Mouse (Mus musculus) megakaryocyte progenitor cell, adult 5-6 weeks (primary cell): ENCODE results near the gene Gm17079. TPM values are rescaled to one million over a fixed set of nuclear protein-coding genes. Genes with fewer than 3 reads are reported as not detected.
"Not testable (repeated sequence)": the region's sequence is repeated elsewhere in the genome, so short reads cannot be mapped to it uniquely, and the experiment has no call there.

Source experiments
- ATAC-seq: replicated peaks from 2 replicates; pipeline ENCODE4 v1.8.0; 2016; ENCODE audit warnings: mild to moderate bottlenecking, moderate TSS enrichment, inconsistent platforms; ENCODE audit not compliant: poor library complexity
- total RNA-seq, 2 experiments: library from RNA; stranded (forward) in 1 of 2; stranded (reverse) in 1 of 2; fragments of 157-497, 149-512 nt in 1 of 2; fragments of 200-1000 nt in 1 of 2; gene quantifications; 2 replicates each; pipeline versions ENCODE4 v1.2.3 to v1.2.4; 2015 to 2017

Gm17079 gene
- not detected in 2 replicates for total RNA-seq (2015)
- total RNA-seq (2017), result not detected in 2 replicates

GRCm38 (mm10) chr14:51695368-51695767 lies at the start of gene Gm17079:
Gene Gm17079 (minus strand): TSS chr14:51695468.
- ATAC-seq, result not testable (repeated sequence)

GRCm38 (mm10) chr14:51740347-51741170 lies 45.3 kb upstream of the Gm17079 start:
- ATAC-seq, result no peak

- ATAC-seq, result no peak
These were observed 44.1 kb upstream of the Gm17079 start for GRCm38 (mm10) chr14:51739150-51739993.

- ATAC-seq, result peak; percentile 39; the same call in 1 of the 2 replicates
These were observed 43.3 kb upstream of the Gm17079 start for GRCm38 (mm10) chr14:51738411-51739149.

GRCm38 (mm10) chr14:51737967-51738366 lies 42.7 kb upstream of the Gm17079 start:
- no peak for ATAC-seq

- ATAC-seq, result no peak
These were observed 21.8 kb upstream of the Gm17079 start, which contains the start of gene Gm5800 for GRCm38 (mm10) chr14:51717083-51717482. Gene Gm5800 (minus strand): TSS chr14:51717183.

- ATAC-seq, result no peak
These were observed 18.0 kb downstream of the Gm17079 start for GRCm38 (mm10) chr14:51677269-51677668.

Other genes starting within 250 kb of the Gm17079 start
- gene Vmn2r89, start 243.6 kb downstream of the Gm17079 start, total RNA-seq (2015), result not detected in 2 replicates
- gene Vmn2r89, start 243.6 kb downstream of the Gm17079 start, total RNA-seq (2017), result not detected in 2 replicates
- not detected in 2 replicates for gene Gm5622, start 142.7 kb downstream of the Gm17079 start, total RNA-seq (2015)
- not detected in 2 replicates for gene Gm5622, start 142.7 kb downstream of the Gm17079 start, total RNA-seq (2017)
- gene Gm17175, start 121.4 kb downstream of the Gm17079 start, total RNA-seq (2015), result not detected in 2 replicates
- gene Gm17175, start 121.4 kb downstream of the Gm17079 start, total RNA-seq (2017), result not detected in 2 replicates
- gene Gm17174, start 103.3 kb downstream of the Gm17079 start, total RNA-seq (2015), result not detected in 2 replicates
- gene Gm17174, start 103.3 kb downstream of the Gm17079 start, total RNA-seq (2017), result not detected in 2 replicates
- not detected in 2 replicates for gene Gm17078, start 84.2 kb downstream of the Gm17079 start, total RNA-seq (2015)
- not detected in 2 replicates for gene Gm17078, start 84.2 kb downstream of the Gm17079 start, total RNA-seq (2017)
- not detected in 2 replicates for gene Gm4181, start 59.8 kb downstream of the Gm17079 start, total RNA-seq (2015)
- not detected in 2 replicates for gene Gm4181, start 59.8 kb downstream of the Gm17079 start, total RNA-seq (2017)
- gene Gm5800, start 21.7 kb upstream of the Gm17079 start, total RNA-seq (2015), result not detected in 2 replicates
- not detected in 2 replicates for gene Gm5800, start 21.7 kb upstream of the Gm17079 start, total RNA-seq (2017)
- not detected in 2 replicates for gene Ang4, start 78.1 kb upstream of the Gm17079 start, total RNA-seq (2015)
- gene Ang4, start 78.1 kb upstream of the Gm17079 start, total RNA-seq (2017), result not detected in 2 replicates
- gene AY358078, start 104.6 kb upstream of the Gm17079 start, total RNA-seq (2015), result not detected in 2 replicates
- gene AY358078, start 104.6 kb upstream of the Gm17079 start, total RNA-seq (2017), result not detected in 2 replicates
- gene Ear6, start 158.2 kb upstream of the Gm17079 start, total RNA-seq (2015), result 5.8 and 12.8 TPM in 2 replicates
- gene Ear6, start 158.2 kb upstream of the Gm17079 start, total RNA-seq (2017), result 7.5 and 19.0 TPM in 2 replicates
- 6.7 and 10.1 TPM in 2 replicates for gene Mettl17, start 189.4 kb upstream of the Gm17079 start, total RNA-seq (2015)
- gene Mettl17, start 189.4 kb upstream of the Gm17079 start, total RNA-seq (2017), result 14.7 and 15.5 TPM in 2 replicates
- gene Slc39a2, start 197.4 kb upstream of the Gm17079 start, total RNA-seq (2015), result 0.10 and 0.34 TPM in 2 replicates
- gene Slc39a2, start 197.4 kb upstream of the Gm17079 start, total RNA-seq (2017), result 0.17 TPM in 1 of 2 replicates, not detected in the other
- 8.9 and 10.4 TPM in 2 replicates for gene Ndrg2, start 218.7 kb upstream of the Gm17079 start, total RNA-seq (2015)
- 7.0 and 15.6 TPM in 2 replicates for gene Ndrg2, start 218.7 kb upstream of the Gm17079 start, total RNA-seq (2017)
- not detected in 2 replicates for gene Tppp2, start 223.0 kb upstream of the Gm17079 start, total RNA-seq (2015)
- gene Tppp2, start 223.0 kb upstream of the Gm17079 start, total RNA-seq (2017), result not detected in 2 replicates
- gene Rnase13, start 227.3 kb upstream of the Gm17079 start, total RNA-seq (2015), result not detected in 2 replicates
- not detected in 2 replicates for gene Rnase13, start 227.3 kb upstream of the Gm17079 start, total RNA-seq (2017)